Mouse (Mus musculus): ENCODE data around the gene Rpl7a.
A peak's percentile ranks its signal among the peaks of the same experiment; 100 is the strongest.

Gene Rpl7a

GRCm38 (mm10) chr2:26914148-26914941, 3.8 kb downstream of the Rpl7a start:
- peak; percentile 58 for DNase-seq (ENCODE audit: low read depth, low spot score)

GRCm38 (mm10) chr2:26915927-26916728, 5.6 kb downstream of the Rpl7a start, which contains the start of the genes Surf2 and Surf1:
Surf2 (plus strand) TSS chr2:26916367.
Surf1 (minus strand) TSS chr2:26916530.
- peak; percentile 75 for DNase-seq (ENCODE audit: low read depth, low spot score)

- DNase-seq (ENCODE audit: low read depth, low spot score): no peak
Measured at GRCm38 (mm10) chr2:26916738-26917137, 6.2 kb downstream of the Rpl7a start.

GRCm38 (mm10) chr2:26919684-26920083, 9.1 kb downstream of the Rpl7a start:
- DNase-seq (ENCODE audit: low read depth, low spot score): no peak

- no peak for DNase-seq (ENCODE audit: low read depth, low spot score)
Measured at GRCm38 (mm10) chr2:26920190-26920855, 9.8 kb downstream of the Rpl7a start.

GRCm38 (mm10) chr2:26921784-26922183, 11.2 kb downstream of the Rpl7a start:
- no peak for DNase-seq (ENCODE audit: low read depth, low spot score)

GRCm38 (mm10) chr2:26927745-26928476, 17.3 kb downstream of the Rpl7a start:
- no peak for DNase-seq (ENCODE audit: low read depth, low spot score)

- peak; percentile 88 for DNase-seq (ENCODE audit: low read depth, low spot score)
Measured at GRCm38 (mm10) chr2:26930390-26930789, 19.8 kb downstream of the Rpl7a start.

- DNase-seq (ENCODE audit: low read depth, low spot score): peak; percentile 41
Measured at GRCm38 (mm10) chr2:26932473-26933303, 22.1 kb downstream of the Rpl7a start.

- DNase-seq (ENCODE audit: low read depth, low spot score): peak; percentile 97
Measured at GRCm38 (mm10) chr2:26933304-26934055, 22.9 kb downstream of the Rpl7a start, which contains the start of the genes Surf4 and Stkld1. Surf4 (minus strand) TSS chr2:26933928. Stkld1 (plus strand) TSS chr2:26934047.

GRCm38 (mm10) chr2:26935286-26935685, 24.7 kb downstream of the Rpl7a start:
- no peak for DNase-seq (ENCODE audit: low read depth, low spot score)

GRCm38 (mm10) chr2:26936425-26936824, 25.9 kb downstream of the Rpl7a start:
- no peak for DNase-seq (ENCODE audit: low read depth, low spot score)

GRCm38 (mm10) chr2:26941539-26941938, 31.0 kb downstream of the Rpl7a start:
- peak; percentile 42 for DNase-seq (ENCODE audit: low read depth, low spot score)

- DNase-seq (ENCODE audit: low read depth, low spot score): no peak
Measured at GRCm38 (mm10) chr2:26943253-26943652, 32.7 kb downstream of the Rpl7a start.

- no peak for DNase-seq (ENCODE audit: low read depth, low spot score)
Measured at GRCm38 (mm10) chr2:26950411-26950810, 39.8 kb downstream of the Rpl7a start.

GRCm38 (mm10) chr2:26951346-26951905, 40.9 kb downstream of the Rpl7a start:
- no peak for DNase-seq (ENCODE audit: low read depth, low spot score)

- DNase-seq (ENCODE audit: low read depth, low spot score): no peak
Measured at GRCm38 (mm10) chr2:26952193-26952592, 41.6 kb downstream of the Rpl7a start.

- DNase-seq (ENCODE audit: low read depth, low spot score): no peak
Measured at GRCm38 (mm10) chr2:26952866-26953265, 42.3 kb downstream of the Rpl7a start.

GRCm38 (mm10) chr2:26954735-26955395, 44.3 kb downstream of the Rpl7a start:
- no peak for DNase-seq (ENCODE audit: low read depth, low spot score)
